Mouse (Mus musculus) v-Abl transformed pro-B cells (cell line): ENCODE measurements around the gene Nagpa.

Source experiments
- in situ Hi-C, 2 experiments: fragments of 400-800 bp; cut with MboI; formaldehyde crosslinking; loops; one replicate each; pipeline ENCODE4 v1.15.1; 2025; ENCODE audit not compliant: unreplicated experiment in 2 of 2

Gene Nagpa

GRCm38 (mm10) chr16:5145570-5145969 lies 58.2 kb downstream of the Nagpa start:
- in situ Hi-C loops, result loop anchor here in 1 of 2 experiments (10.0 kb wide), 1 partner anchor 841 kb away; no protein-coding TSS in a partner anchor
